In the genomic region with DNA sequence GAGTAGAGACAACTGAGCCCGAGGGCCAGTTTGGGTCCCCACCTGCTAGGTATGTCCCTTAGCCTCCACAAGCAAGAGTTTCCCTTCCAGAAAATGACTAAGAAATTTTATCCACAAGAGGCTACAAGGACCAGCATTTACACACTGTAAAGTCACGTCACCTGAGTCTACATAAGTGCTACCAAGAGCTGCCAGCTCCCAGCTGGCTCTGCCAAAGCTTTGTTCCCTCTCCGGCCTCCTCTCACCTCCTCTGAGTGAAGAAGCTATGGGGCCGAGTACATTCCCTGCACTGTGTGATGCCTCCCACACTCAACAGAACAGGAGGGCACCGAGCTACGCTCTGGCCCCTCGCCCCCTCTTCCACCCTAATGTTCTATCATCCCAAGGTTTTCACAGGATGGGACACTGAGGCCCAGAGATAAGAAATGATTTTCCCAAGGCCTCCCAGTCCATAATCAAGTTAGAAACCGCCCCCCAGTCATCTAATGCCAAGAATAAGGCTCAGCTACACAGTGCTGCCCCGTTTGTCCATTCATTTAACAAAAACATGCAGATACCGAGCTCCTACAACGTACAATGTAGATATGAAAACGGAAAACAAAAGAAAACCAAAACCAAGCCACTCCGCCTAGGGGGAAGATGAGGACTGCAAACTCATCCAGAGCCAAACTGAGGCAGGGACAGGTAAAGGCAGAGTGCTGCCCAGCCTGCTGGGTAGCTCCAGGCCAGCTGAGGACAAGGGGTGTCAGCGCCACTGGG, we compare ENCODE assay signal across 1 mouse cellular context.
A peak's percentile ranks its signal among the peaks of the same experiment; 100 is the strongest.
TF ChIP-seq lines count a peak whose summit lies in the region.

No protein-coding gene starts in this region.

TF ChIP-seq in MEL, 35 proteins besides CTCF, POLR2A, EP300 and RAD21 (continued from another document):
- no peak for TF ChIP-seq TAL1 (IDR thresholded peaks at IDR 0.05; ENCODE audit: low read length)
- no peak for TF ChIP-seq GABPA (IDR thresholded peaks at IDR 0.05; ENCODE audit: low read depth, low read length)
- no peak for TF ChIP-seq CHD1 (IDR thresholded peaks at IDR 0.05; ENCODE audit: low read depth, low read length)
- no peak for TF ChIP-seq NRF1 (IDR thresholded peaks at IDR 0.05; ENCODE audit: insufficient read depth, low read depth, low read length, poor library complexity, severe bottlenecking)
- TF ChIP-seq ZNF384 (IDR thresholded peaks at IDR 0.05; ENCODE audit: low read depth, low read length): no peak
- no peak for TF ChIP-seq KAT2A (conservative IDR thresholded peaks at IDR 0.05; ENCODE audit: low read depth, low read length)
- TF ChIP-seq NELFE (IDR thresholded peaks at IDR 0.05; ENCODE audit: low read depth, low read length): no peak; the same call in 1 of the 2 replicates
- TF ChIP-seq ELF1 (IDR thresholded peaks at IDR 0.05; ENCODE audit: low read depth, low read length): no peak
- peak; percentile 59; the same call in 1 of the 2 replicates for TF ChIP-seq ETS1 (IDR thresholded peaks at IDR 0.05; ENCODE audit: low read depth, low read length)
- no peak for TF ChIP-seq ZMIZ1 (IDR thresholded peaks at IDR 0.05; ENCODE audit: low read depth, low read length)
- TF ChIP-seq ZC3H11A (IDR thresholded peaks at IDR 0.05; ENCODE audit: low read depth, low read length): no peak
- no peak for TF ChIP-seq POLR2AphosphoS5 (IDR thresholded peaks at IDR 0.05; ENCODE audit: borderline replicate concordance, low read depth, low read length)
- no peak for TF ChIP-seq JUND (IDR thresholded peaks at IDR 0.05; ENCODE audit: low read depth, low read length)
- no peak for TF ChIP-seq UBTF (IDR thresholded peaks at IDR 0.05; ENCODE audit: borderline replicate concordance, insufficient read depth, low read depth, low read length)
TF ChIP-seq in MEL: peak in this region for 4.
